Mouse (Mus musculus): ENCODE measurements around the gene Eml2.

- TF ChIP-seq CTCF (IDR thresholded peaks at IDR 0.05): peak; percentile 49
- TF ChIP-seq EP300 (IDR thresholded peaks at IDR 0.05): no peak
Observed at GRCm38 (mm10) chr7:19130657-19131056, 45.6 kb upstream of the Eml2 start.
